Mouse (Mus musculus) liver, postnatal 0 days (tissue): ENCODE data around the gene Nipal1. TPM values are rescaled to one million over a fixed set of nuclear protein-coding genes. Genes with fewer than 3 reads are reported as not detected.
A peak's percentile ranks its signal among the peaks of the same experiment; 100 is the strongest.

ENCODE experiments used
- ATAC-seq: fragments of 200-750 bp; cut with Nextera tagmentation; 2 replicates; pipeline ENCODE4 v1.8.0; 2017; ENCODE audit warnings: mild to moderate bottlenecking, moderate library complexity
- DNase-seq: peaks from one replicate; pipeline ENCODE4 v3.0.0-alpha.2; 2016
- H3K27ac ChIP-seq: fragments of 300-500 bp; sonication (generic); 2 replicates; pipeline ENCODE4 v1.5.1; 2014; ENCODE audit warnings: antibody characterized with exemption, moderate library complexity, mild to moderate bottlenecking, low read depth
- H3K27me3 ChIP-seq: fragments of 300-500 bp; sonication (generic); 2 replicates; pipeline ENCODE4 v1.6.1; 2014; ENCODE audit warnings: low read length, control low read depth, mixed read lengths; ENCODE audit not compliant: insufficient read depth
- H3K36me3 ChIP-seq: fragments of 300-500 bp; sonication (generic); replicated peaks from 2 replicates; pipeline ENCODE4 v1.6.1; 2014; ENCODE audit warnings: mild to moderate bottlenecking, control low read depth, low read length, moderate library complexity, mixed read lengths; ENCODE audit not compliant: insufficient read depth
- H3K4me1 ChIP-seq: fragments of 300-500 bp; sonication (generic); 2 replicates; pipeline ENCODE4 v1.6.1; 2014; ENCODE audit warnings: antibody characterized with exemption, mild to moderate bottlenecking, control low read depth; ENCODE audit not compliant: insufficient read depth
- H3K4me2 ChIP-seq: fragments of 300-500 bp; sonication (generic); 2 replicates; pipeline ENCODE4 v1.6.1; 2014; ENCODE audit warnings: low read depth, mild to moderate bottlenecking, low read length, moderate library complexity, mixed read lengths
- H3K4me3 ChIP-seq: fragments of 300-500 bp; sonication (generic); 2 replicates; pipeline ENCODE4 v1.5.1; 2014; ENCODE audit warnings: low read depth, low read length
- H3K9ac ChIP-seq: fragments of 300-500 bp; sonication (generic); replicated peaks from 2 replicates; pipeline ENCODE4 v1.6.1; 2014; ENCODE audit warnings: mild to moderate bottlenecking, moderate library complexity
- H3K9me3 ChIP-seq: fragments of 300-500 bp; sonication (generic); 2 replicates; pipeline ENCODE4 v1.6.1; 2016; ENCODE audit warnings: mild to moderate bottlenecking, control low read depth, low read length, mixed read lengths
- CTCF ChIP-seq: sonication (generic); IDR thresholded peaks from 2 replicates; pipeline ENCODE4 v1.5.1; 2016; ENCODE audit warnings: antibody characterized with exemption, low read depth
- EP300 ChIP-seq: IDR thresholded peaks from 2 replicates; pipeline ENCODE4 v1.6.1; 2016; ENCODE audit warnings: antibody characterized with exemption, low read depth, mild to moderate bottlenecking
- WGBS: fragments of 180-500 bp; shearing (Covaris S2); extraction: QIAGEN DNeasy Blood & Tissue Kit; methylation state at CpG from one replicate; pipeline ENCODE4 v1.1.7; 2014; ENCODE audit not compliant: insufficient replicate concordance; 5-methylcytosine and 5-hydroxymethylcytosine counted together
- polyA plus RNA-seq: library from polyadenylated mRNA; unstranded; fragments of >200 nt; fragmentation: Nextera tagmentation; extraction: Ambion mirVana; gene quantifications from 2 replicates; pipeline ENCODE4 v1.2.1, GENCODE M21; 2015

The Nipal1 gene
- polyA plus RNA-seq, 1 experiment from 2014 or later, result 76.1 TPM

DNA sequence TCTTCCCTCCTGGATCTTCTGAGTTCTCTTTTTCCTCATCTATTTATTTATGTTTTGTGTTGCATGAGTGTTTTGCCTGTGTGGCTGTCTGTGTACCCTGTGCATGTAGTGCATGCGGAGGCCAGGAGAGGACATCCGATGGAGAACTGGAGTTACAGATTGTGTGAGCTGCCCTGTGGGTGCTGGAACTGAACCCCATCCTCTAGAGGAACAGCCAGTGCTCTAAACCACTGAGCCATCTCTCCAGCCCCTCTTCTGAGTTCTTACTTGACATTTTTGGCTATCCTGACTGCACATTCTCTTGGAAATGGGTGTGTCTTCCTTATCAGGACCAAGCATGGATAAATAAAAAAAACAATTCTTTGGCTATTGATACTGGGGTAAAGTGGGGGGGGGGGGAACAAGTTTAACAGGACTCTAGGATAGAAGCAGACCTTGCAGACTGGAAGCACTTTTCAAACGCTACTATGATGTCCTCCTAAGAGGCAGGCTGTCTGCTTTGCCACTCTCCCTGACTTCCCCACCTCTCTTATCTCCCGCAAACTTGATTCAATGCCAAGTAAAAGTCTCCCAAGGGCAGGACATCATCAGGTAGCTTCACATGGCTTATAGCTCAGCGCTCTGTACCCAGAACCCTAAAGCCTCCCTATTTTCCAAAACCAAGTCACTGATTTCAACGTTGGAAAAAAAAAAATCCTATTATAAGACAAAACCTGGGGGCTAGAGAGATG, 13.6 kb downstream of the Nipal1 start:
- Histone ChIP-seq H3K4me1 (peaks cover 3% of the 10 kb centered on the region), H3K27me3 (no peaks in the 10 kb centered on the region), H3K9ac (no peak overlapping the region), H3K9me3 (no peaks in the 10 kb centered on the region), H3K4me3 (no peak overlapping the region), H3K4me2 (no peak overlapping the region), H3K36me3 (peaks cover 3% of the 10 kb centered on the region; the same call in 1 of the 2 replicates), H3K27ac (no peak overlapping the region)
- ATAC-seq, result no peak
- no peak for DNase-seq
- TF ChIP-seq CTCF (no peak), EP300 (no peak)
- 64% methylated on average over 6 of the region's 6 CpGs for WGBS

DNA sequence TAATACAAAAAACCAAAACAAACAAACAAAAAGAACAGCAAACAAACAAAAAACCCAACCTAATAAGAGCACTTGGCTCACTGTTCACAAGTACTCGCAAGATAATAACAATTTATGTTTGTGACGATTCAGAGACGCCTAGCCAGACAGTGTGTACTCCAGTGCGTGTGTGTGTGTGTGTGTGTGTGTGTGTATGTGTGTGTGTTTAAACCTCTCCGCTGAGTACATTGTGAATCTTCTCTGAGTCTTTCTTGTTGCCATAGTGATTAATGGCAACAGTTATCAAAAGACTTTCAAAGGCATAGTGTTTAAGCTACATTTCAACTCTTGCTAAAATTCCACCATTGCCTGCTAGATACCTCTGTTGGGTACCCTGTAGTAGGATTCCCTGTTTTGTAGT, 16.5 kb downstream of the Nipal1 start:
- Histone ChIP-seq H3K4me3 (no peak overlapping the region), H3K36me3 (no peaks in the 10 kb centered on the region; the same call in 1 of the 2 replicates), H3K4me2 (no peak overlapping the region), H3K4me1 (peaks cover 3% of the 10 kb centered on the region; the same call in 1 of the 2 replicates), H3K27me3 (no peaks in the 10 kb centered on the region), H3K27ac (peak overlapping the region; percentile 62), H3K9ac (no peak overlapping the region), H3K9me3 (no peaks in the 10 kb centered on the region)
- ATAC-seq (no peak; the same call in 1 of the 2 replicates), DNase-seq (no peak)
- 71% methylated on average over 5 of the region's 5 CpGs for WGBS
- TF ChIP-seq CTCF, result no peak
- no peak for TF ChIP-seq EP300

DNA sequence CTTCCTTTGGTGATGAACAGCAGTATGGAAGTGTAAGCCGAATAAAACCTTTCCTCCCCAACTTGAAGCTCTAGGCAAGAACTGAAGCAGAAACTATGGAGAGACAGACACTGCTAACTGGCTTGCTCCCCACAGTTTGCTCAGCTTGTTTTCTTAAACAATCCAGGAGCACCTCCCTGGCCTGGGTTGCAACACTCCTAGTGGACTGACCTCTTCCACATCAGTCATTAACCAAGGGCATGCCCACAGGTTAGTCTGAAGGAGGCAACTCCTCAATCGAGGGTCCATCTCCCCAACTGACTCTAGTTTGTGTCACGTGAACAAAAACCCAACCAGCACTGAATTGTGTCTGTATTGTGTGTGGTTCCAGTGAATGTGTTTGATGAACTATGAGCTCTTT, 17.3 kb downstream of the Nipal1 start:
- peak; percentile 85 for ATAC-seq
- TF ChIP-seq EP300, result no peak; the same call in 1 of the 2 replicates
- no peak for TF ChIP-seq CTCF

DNA sequence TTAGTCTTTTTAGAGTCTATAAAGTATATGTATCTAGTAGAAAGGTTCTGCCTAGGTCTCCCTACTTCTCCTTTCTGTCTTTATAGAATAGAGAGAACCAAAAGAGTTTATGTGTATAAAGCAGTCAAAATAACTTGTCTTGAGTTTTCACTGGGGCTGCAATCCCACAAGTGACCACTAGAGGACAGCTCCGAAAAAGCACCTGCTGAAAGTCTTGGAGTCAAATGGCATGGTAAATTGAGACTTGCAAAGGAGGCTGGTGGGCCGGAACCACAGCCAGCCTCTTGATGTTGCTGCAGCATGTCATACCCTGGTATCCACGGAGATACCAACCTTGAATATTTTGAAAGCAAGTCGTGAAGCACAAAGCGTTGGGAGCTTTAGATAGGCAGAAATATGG, 17.7 kb downstream of the Nipal1 start:
- TF ChIP-seq CTCF (peak; percentile 85), EP300 (no peak)
- H3K9me3 ChIP-seq, result no peaks in the 10 kb centered on the region
- no peak overlapping the region for H3K4me2 ChIP-seq
- H3K27me3 ChIP-seq, result no peaks in the 10 kb centered on the region
- 26% methylated on average over 5 of the region's 5 CpGs for WGBS
- no peak overlapping the region for H3K9ac ChIP-seq
- no peaks in the 10 kb centered on the region; the same call in 1 of the 2 replicates for H3K36me3 ChIP-seq
- no peak overlapping the region for H3K4me3 ChIP-seq
- peaks cover 5% of the 10 kb centered on the region; the same call in 1 of the 2 replicates for H3K4me1 ChIP-seq
- ATAC-seq, result peak; percentile 23
- 0 out of 2 replicates have a peak overlapping the region, but pooled peaks have one; percentile 62 for H3K27ac ChIP-seq
- DNase-seq, result peak; percentile 61

More for the DNA sequence above, 17.3 kb downstream of the Nipal1 start:
- peak; percentile 61 for DNase-seq
- Histone ChIP-seq H3K4me1 (peaks cover 5% of the 10 kb centered on the region; the same call in 1 of the 2 replicates), H3K27ac (peak overlapping the region; percentile 62), H3K4me2 (no peak overlapping the region), H3K9me3 (no peaks in the 10 kb centered on the region), H3K9ac (no peak overlapping the region), H3K27me3 (no peaks in the 10 kb centered on the region), H3K4me3 (no peak overlapping the region), H3K36me3 (no peaks in the 10 kb centered on the region; the same call in 1 of the 2 replicates)
- 37% methylated on average over 3 of the region's 3 CpGs for WGBS

DNA sequence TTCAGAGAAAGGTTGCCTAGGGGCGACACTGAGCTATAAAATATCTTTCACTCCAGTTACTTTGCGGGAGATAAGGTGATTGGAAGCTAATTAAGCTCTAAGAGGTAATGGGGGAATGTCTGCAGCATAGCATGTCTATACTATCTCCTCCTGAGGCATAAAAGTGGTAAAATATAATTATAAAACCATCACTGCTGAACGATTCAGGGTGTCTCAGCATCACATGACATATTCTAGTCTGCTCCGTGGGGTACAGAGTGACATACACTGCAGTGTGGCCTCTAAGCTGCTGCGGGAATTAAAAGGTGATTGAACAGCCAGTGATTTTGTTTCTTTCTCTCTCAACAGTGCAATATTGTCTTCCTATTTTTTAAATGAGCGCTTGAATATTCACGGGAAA, 18.8 kb downstream of the Nipal1 start:
- Histone ChIP-seq H3K36me3 (peaks cover 3% of the 10 kb centered on the region; the same call in 1 of the 2 replicates), H3K9me3 (no peaks in the 10 kb centered on the region), H3K4me1 (peaks cover 5% of the 10 kb centered on the region; the same call in 1 of the 2 replicates), H3K27ac (no peak overlapping the region), H3K4me2 (no peak overlapping the region), H3K4me3 (no peak overlapping the region), H3K9ac (no peak overlapping the region), H3K27me3 (no peaks in the 10 kb centered on the region)
- DNase-seq, result no peak
- WGBS, result 78% methylated on average over 7 of the region's 7 CpGs
- TF ChIP-seq CTCF (no peak), EP300 (no peak)
- ATAC-seq, result no peak

DNA sequence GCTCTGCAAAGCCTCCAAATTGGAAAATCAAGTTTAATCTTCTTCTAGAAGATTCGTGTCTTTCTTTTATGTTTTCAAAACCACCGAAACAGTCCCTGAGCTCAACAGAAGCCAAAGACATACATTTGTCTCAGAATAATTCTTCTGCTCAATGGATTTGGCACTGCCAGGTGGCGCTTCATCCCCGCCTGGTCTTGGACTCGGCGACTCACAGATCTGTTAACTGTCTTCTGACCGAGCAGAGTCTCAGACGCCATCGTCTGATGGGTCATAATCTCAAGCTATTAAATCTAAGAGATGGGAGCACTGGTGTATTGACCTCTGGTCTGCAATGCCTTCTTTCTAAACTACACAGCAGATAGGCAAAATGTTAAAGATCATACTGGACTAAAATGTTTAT, 20.8 kb downstream of the Nipal1 start:
- Histone ChIP-seq H3K4me2 (no peak overlapping the region), H3K27me3 (no peaks in the 10 kb centered on the region), H3K9me3 (no peaks in the 10 kb centered on the region), H3K9ac (no peak overlapping the region), H3K4me1 (peaks cover 5% of the 10 kb centered on the region; the same call in 1 of the 2 replicates), H3K4me3 (no peak overlapping the region), H3K36me3 (peaks cover 3% of the 10 kb centered on the region; the same call in 1 of the 2 replicates), H3K27ac (no peak overlapping the region)
- 78% methylated on average over 9 of the region's 9 CpGs for WGBS
- DNase-seq (no peak), ATAC-seq (no peak)
- TF ChIP-seq CTCF (no peak), EP300 (no peak)
